Mouse (Mus musculus) bone marrow, adult 2 months (tissue): ENCODE measurements around the gene Rcsd1. TPM values are rescaled to one million over a fixed set of nuclear protein-coding genes. Genes with fewer than 3 reads are reported as not detected.
A peak's percentile ranks its signal among the peaks of the same experiment; 100 is the strongest.

Source experiments
- H3K27ac ChIP-seq: fragments of 200-500 bp; 2 replicates; pipeline ENCODE4 v1.5.1; 2012; ENCODE audit warnings: low read depth, mild to moderate bottlenecking, control low read depth, inconsistent platforms, low read length; ENCODE audit not compliant: control insufficient read depth, poor library complexity, insufficient read depth
- H3K4me1 ChIP-seq: fragments of 200-500 bp; 2 replicates; pipeline ENCODE4 v1.6.1; 2011; ENCODE audit warnings: low read length; ENCODE audit not compliant: control insufficient read depth, insufficient read depth
- H3K4me3 ChIP-seq: fragments of 200-500 bp; replicated peaks from 2 replicates; pipeline ENCODE3; 2011; ENCODE audit warnings: mild to moderate bottlenecking, low read depth, low read length, control low read depth; ENCODE audit not compliant: control insufficient read depth
- CTCF ChIP-seq: fragments of 200-500 bp; IDR thresholded peaks from 2 replicates; pipeline ENCODE4 v1.5.1; 2011; ENCODE audit warnings: low read length, control low read depth; ENCODE audit not compliant: control insufficient read depth, insufficient read depth
- POLR2A ChIP-seq: fragments of 200-500 bp; IDR thresholded peaks from 2 replicates; pipeline ENCODE4 v1.6.1; 2011; ENCODE audit warnings: low read depth, mild to moderate bottlenecking, control low read depth, low read length, borderline replicate concordance; ENCODE audit not compliant: control insufficient read depth
- WGBS: fragments of 180-500 bp; shearing (Covaris S2); methylation state at CpG from one replicate; pipeline ENCODE4 v1.1.7; 2018; 5-methylcytosine and 5-hydroxymethylcytosine counted together
- polyA plus RNA-seq: library from polyadenylated mRNA; stranded (reverse); fragments of >200 nt; gene quantifications from 2 replicates; pipeline ENCODE4 v1.2.4, GENCODE M21; 2011; ENCODE audit warnings: low replicate concordance; ENCODE audit not compliant: missing spikeins, insufficient read depth, insufficient read length

Rcsd1 gene
- polyA plus RNA-seq, 1 experiment = 119 TPM

- 43% methylated on average over 5 of the region's 5 CpGs for WGBS
- H3K27ac ChIP-seq = no peak overlapping the region
- no peak overlapping the region for H3K4me3 ChIP-seq
- H3K4me1 ChIP-seq = peaks cover 7% of the 10 kb centered on the region
- TF ChIP-seq CTCF = no peak
- TF ChIP-seq POLR2A = no peak
These were observed 2.4 kb upstream of the Rcsd1 start for GRCm38 (mm10) chr1:165711914-165712313.

GRCm38 (mm10) chr1:165708686-165709380 is 724 bp downstream of the Rcsd1 start:
- WGBS = 32% methylated on average over 9 of the region's 9 CpGs

GRCm38 (mm10) chr1:165707640-165708322 is 1.8 kb downstream of the Rcsd1 start:
- Histone ChIP-seq H3K4me3 (peak overlapping the region; percentile 98), H3K4me1 (peaks cover 6% of the 10 kb centered on the region), H3K27ac (peak overlapping the region; percentile 99)
- under 1% methylated on average over 47 of the region's 47 CpGs for WGBS
- peak; percentile 72; the same call in 1 of the 2 replicates for TF ChIP-seq POLR2A
- TF ChIP-seq CTCF = no peak

More at GRCm38 (mm10) chr1:165708686-165709380, 724 bp downstream of the Rcsd1 start:
- Histone ChIP-seq H3K4me1 (peaks cover 4% of the 10 kb centered on the region), H3K4me3 (peak overlapping the region; percentile 98), H3K27ac (peak overlapping the region; percentile 31)
- no peak for TF ChIP-seq CTCF
- TF ChIP-seq POLR2A = no peak

GRCm38 (mm10) chr1:165707241-165707639 is 2.3 kb downstream of the Rcsd1 start:
- peaks cover 6% of the 10 kb centered on the region for H3K4me1 ChIP-seq
- H3K27ac ChIP-seq = peak overlapping the region; percentile 99
- WGBS = 1% methylated on average over 10 of the region's 10 CpGs

GRCm38 (mm10) chr1:165706492-165706891 is 3.1 kb downstream of the Rcsd1 start:
- Histone ChIP-seq H3K27ac (peak overlapping the region; percentile 99), H3K4me1 (peaks cover 6% of the 10 kb centered on the region), H3K4me3 (peak overlapping the region; percentile 98)
- TF ChIP-seq POLR2A (no peak), CTCF (no peak)
- WGBS = 6% methylated on average over 4 of the region's 4 CpGs

More at GRCm38 (mm10) chr1:165707241-165707639, 2.3 kb downstream of the Rcsd1 start:
- TF ChIP-seq POLR2A (no peak), CTCF (no peak)
- H3K4me3 ChIP-seq = peak overlapping the region; percentile 98

- Histone ChIP-seq H3K4me3 (peak overlapping the region; percentile 98), H3K27ac (peak overlapping the region; percentile 99), H3K4me1 (peaks cover 6% of the 10 kb centered on the region)
- WGBS = 11% methylated on average over 7 of the region's 7 CpGs
- no peak for TF ChIP-seq CTCF
- no peak for TF ChIP-seq POLR2A
These were observed 3.6 kb downstream of the Rcsd1 start for GRCm38 (mm10) chr1:165705868-165706348.

- Histone ChIP-seq H3K4me3 (peak overlapping the region; percentile 14), H3K4me1 (peaks cover 6% of the 10 kb centered on the region), H3K27ac (peak overlapping the region; percentile 99)
- WGBS = 22% methylated on average over 6 of the region's 6 CpGs
- TF ChIP-seq POLR2A (no peak), CTCF (no peak)
These were observed 4.2 kb downstream of the Rcsd1 start for GRCm38 (mm10) chr1:165705368-165705767.

GRCm38 (mm10) chr1:165704841-165705240 is 4.7 kb downstream of the Rcsd1 start:
- 43% methylated on average over 3 of the region's 3 CpGs for WGBS
- TF ChIP-seq POLR2A = no peak
- TF ChIP-seq CTCF = no peak
- Histone ChIP-seq H3K4me3 (peak overlapping the region; percentile 1), H3K27ac (peak overlapping the region; percentile 99; the same call in 1 of the 2 replicates), H3K4me1 (peaks cover 4% of the 10 kb centered on the region)
